Mouse (Mus musculus): ENCODE results near the gene Rps18. TPM values are rescaled to one million over a fixed set of nuclear protein-coding genes. Genes with fewer than 3 reads are reported as not detected.
A peak's percentile ranks its signal among the peaks of the same experiment; 100 is the strongest.

The Rps18 gene
- polyA plus RNA-seq, 1 experiment from 2014 or later = 2,014 TPM

DNA sequence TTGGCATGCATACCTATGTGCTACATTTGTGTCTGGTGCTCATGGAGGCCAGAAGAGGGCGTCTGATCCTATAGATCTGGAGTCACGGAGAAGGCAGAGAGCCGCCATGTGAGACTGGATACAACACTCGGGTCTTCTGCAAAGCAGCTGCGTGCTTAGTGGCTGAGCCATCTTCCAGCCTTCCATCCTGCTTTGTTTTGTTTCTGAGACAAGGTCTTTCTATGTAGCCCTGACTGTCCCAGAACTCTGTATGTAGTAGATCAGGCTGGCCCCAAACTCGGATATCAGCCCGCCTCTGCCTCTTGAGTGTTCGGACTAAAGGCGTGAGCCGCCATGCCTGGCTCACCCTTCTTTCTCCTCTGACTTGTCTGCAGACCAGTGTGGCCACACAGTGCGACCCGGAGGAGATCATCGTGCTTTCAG is 40.8 kb downstream of the Rps18 start:
- H3K9ac ChIP-seq (ENCODE audit: low read depth, low read length) = peak overlapping the region; percentile 65; the same call in 1 of the 2 replicates
- H3K36me3 ChIP-seq (ENCODE audit: control insufficient read depth, insufficient read depth, low read length) = peaks cover 42% of the 10 kb centered on the region
- H3K27ac ChIP-seq (ENCODE audit: low read depth, low read length) = no peak overlapping the region
- H3K4me2 ChIP-seq (replicated peaks; ENCODE audit: low read depth, low read length) = peak overlapping the region; percentile 57
- H3K4me1 ChIP-seq (ENCODE audit: control insufficient read depth, insufficient read depth, low read length) = peaks cover 29% of the 10 kb centered on the region
- H3K27me3 ChIP-seq (ENCODE audit: control insufficient read depth, insufficient read depth, low read length) = no peaks in the 10 kb centered on the region
- H3K9me3 ChIP-seq (ENCODE audit: control insufficient read depth, low read length) = no peaks in the 10 kb centered on the region
- 79% methylated on average over 13 of the region's 13 CpGs for WGBS
- H3K4me3 ChIP-seq (ENCODE audit: low read length) = peak overlapping the region; percentile 61; the same call in 1 of the 2 replicates
- no peak for ATAC-seq (ENCODE audit: low FRiP score, low TSS enrichment)

DNA sequence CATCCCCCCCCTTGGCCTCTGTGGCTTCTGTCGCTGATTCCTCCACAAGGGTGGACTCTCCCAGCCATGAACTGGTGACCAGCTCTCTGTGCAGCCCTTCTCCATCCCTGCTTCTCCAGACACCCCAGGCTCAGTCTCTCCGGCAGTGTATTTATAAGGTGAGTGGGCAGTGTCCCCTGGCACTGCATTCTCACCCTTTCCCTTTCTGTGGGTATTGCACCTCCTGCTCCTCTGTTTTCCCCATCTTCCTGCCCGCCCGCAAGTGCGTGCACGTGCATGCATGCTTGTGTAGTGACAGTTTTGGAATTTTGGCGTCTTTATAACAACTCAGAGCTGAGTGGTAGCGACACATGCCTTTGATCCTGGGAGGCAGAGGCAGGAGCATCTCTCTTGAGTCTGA is 41.9 kb downstream of the Rps18 start:
- Histone ChIP-seq H3K27ac (ENCODE audit: low read depth, low read length) (no peak overlapping the region), H3K4me3 (ENCODE audit: low read length) (no peak overlapping the region), H3K9me3 (ENCODE audit: control insufficient read depth, low read length) (no peaks in the 10 kb centered on the region), H3K4me1 (ENCODE audit: control insufficient read depth, insufficient read depth, low read length) (peaks cover 24% of the 10 kb centered on the region), H3K4me2 (replicated peaks; ENCODE audit: low read depth, low read length) (no peak overlapping the region), H3K27me3 (ENCODE audit: control insufficient read depth, insufficient read depth, low read length) (no peaks in the 10 kb centered on the region), H3K36me3 (ENCODE audit: control insufficient read depth, insufficient read depth, low read length) (peaks cover 42% of the 10 kb centered on the region), H3K9ac (ENCODE audit: low read depth, low read length) (no peak overlapping the region)
- ATAC-seq (ENCODE audit: low FRiP score, low TSS enrichment) = no peak
- WGBS = 95% methylated on average over 8 of the region's 8 CpGs

DNA sequence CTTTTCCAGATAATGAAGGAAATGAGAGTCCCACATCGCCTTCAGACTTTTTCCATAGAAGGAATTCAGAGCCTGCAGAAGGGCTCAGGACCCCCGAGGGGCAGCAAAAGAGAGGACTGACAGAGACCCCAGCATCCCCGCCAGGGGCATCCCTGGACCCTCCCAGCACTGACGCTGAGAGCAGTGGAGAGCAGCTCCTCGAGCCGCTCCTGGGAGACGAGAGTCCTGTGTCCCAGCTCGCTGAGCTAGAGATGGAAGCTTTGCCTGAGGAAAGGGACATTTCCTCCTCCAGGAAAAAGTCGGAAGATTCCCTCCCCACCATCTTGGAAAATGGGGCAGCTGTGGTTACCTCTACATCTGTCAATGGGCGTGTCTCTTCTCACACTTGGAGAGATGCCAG is 42.5 kb downstream of the Rps18 start:
- ATAC-seq (ENCODE audit: low FRiP score, low TSS enrichment) = no peak
- no peaks in the 10 kb centered on the region for H3K27me3 ChIP-seq (ENCODE audit: control insufficient read depth, insufficient read depth, low read length)
- peaks cover 23% of the 10 kb centered on the region for H3K4me1 ChIP-seq (ENCODE audit: control insufficient read depth, insufficient read depth, low read length)
- H3K9ac ChIP-seq (ENCODE audit: low read depth, low read length) = no peak overlapping the region
- H3K4me2 ChIP-seq (replicated peaks; ENCODE audit: low read depth, low read length) = no peak overlapping the region
- H3K36me3 ChIP-seq (ENCODE audit: control insufficient read depth, insufficient read depth, low read length) = peaks cover 42% of the 10 kb centered on the region
- H3K27ac ChIP-seq (ENCODE audit: low read depth, low read length) = no peak overlapping the region
- H3K4me3 ChIP-seq (ENCODE audit: low read length) = no peak overlapping the region
- 91% methylated on average over 10 of the region's 10 CpGs for WGBS
- no peaks in the 10 kb centered on the region for H3K9me3 ChIP-seq (ENCODE audit: control insufficient read depth, low read length)

DNA sequence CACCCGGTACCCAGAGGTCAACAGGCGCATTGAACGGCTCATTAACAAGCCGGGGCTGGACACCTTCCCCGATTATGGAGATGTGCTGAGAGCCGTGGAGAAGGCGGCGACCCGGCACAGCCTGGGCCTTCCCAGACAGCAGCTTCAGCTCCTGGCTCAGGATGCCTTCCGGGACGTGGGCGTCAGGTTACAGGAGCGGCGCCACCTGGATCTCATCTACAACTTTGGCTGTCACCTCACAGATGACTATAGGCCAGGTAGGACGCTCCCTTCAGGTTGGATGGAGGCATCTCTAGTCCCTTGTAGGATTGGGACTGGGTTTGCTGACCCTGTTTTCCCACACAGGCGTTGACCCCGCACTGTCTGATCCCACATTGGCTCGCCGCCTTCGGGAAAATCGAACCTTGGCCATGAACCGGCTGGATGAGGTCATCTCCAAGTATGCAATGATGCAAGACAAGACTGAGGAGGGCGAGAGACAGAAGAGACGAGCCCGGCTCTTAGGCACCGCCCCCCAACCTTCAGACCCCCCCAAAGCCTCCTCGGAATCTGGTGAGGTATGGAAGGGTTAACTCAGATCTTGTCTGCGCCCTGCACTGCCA is 43.9 kb downstream of the Rps18 start:
- Histone ChIP-seq H3K4me1 (ENCODE audit: control insufficient read depth, insufficient read depth, low read length) (peaks cover 23% of the 10 kb centered on the region), H3K9ac (ENCODE audit: low read depth, low read length) (peak overlapping the region; percentile 23; the same call in 1 of the 2 replicates), H3K9me3 (ENCODE audit: control insufficient read depth, low read length) (no peaks in the 10 kb centered on the region), H3K4me3 (ENCODE audit: low read length) (peak overlapping the region; percentile 13; the same call in 1 of the 2 replicates), H3K36me3 (ENCODE audit: control insufficient read depth, insufficient read depth, low read length) (peaks cover 42% of the 10 kb centered on the region), H3K27me3 (ENCODE audit: control insufficient read depth, insufficient read depth, low read length) (no peaks in the 10 kb centered on the region), H3K27ac (ENCODE audit: low read depth, low read length) (peak overlapping the region; percentile 30; the same call in 1 of the 2 replicates), H3K4me2 (replicated peaks; ENCODE audit: low read depth, low read length) (peak overlapping the region; percentile 24)
- WGBS = 47% methylated on average over 28 of the region's 28 CpGs
- no peak for ATAC-seq (ENCODE audit: low FRiP score, low TSS enrichment)

DNA sequence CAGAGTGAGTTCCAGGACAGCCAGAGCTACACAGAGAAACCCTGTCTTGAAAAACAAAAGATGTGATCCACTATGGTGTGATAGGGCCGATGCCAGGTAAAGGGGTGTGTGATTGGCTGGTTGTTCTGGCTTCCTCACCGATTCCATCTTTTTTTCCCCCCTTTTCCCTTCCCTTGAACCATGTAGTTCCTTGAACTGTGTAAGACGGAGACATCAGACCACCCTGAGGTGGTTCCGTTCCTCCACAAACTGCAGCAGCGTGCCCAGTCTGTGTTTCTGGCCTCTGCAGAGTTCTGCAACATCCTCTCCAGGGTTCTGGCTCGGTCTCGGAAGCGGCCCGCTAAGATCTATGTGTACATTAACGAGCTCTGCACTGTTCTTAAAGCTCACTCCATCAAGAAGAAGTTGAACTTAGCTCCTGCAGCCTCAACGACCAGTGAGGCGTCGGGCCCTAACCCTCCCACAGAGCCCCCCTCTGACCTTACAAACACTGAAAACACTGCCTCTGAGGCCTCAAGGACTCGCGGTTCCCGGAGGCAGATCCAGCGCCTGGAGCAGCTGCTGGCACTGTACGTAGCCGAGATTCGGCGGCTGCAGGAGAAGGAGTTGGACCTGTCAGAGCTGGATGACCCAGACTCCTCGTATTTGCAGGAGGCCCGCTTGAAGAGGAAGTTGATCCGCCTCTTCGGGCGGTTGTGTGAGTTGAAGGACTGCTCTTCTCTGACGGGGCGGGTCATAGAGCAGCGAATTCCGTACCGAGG is 44.6 kb downstream of the Rps18 start:
- H3K4me1 ChIP-seq (ENCODE audit: control insufficient read depth, insufficient read depth, low read length) = peaks cover 20% of the 10 kb centered on the region
- peak overlapping the region; percentile 30; the same call in 1 of the 2 replicates for H3K27ac ChIP-seq (ENCODE audit: low read depth, low read length)
- no peak overlapping the region for H3K4me3 ChIP-seq (ENCODE audit: low read length)
- no peaks in the 10 kb centered on the region for H3K9me3 ChIP-seq (ENCODE audit: control insufficient read depth, low read length)
- no peaks in the 10 kb centered on the region for H3K27me3 ChIP-seq (ENCODE audit: control insufficient read depth, insufficient read depth, low read length)
- peak overlapping the region; percentile 24 for H3K4me2 ChIP-seq (replicated peaks; ENCODE audit: low read depth, low read length)
- WGBS = 54% methylated on average over 31 of the region's 31 CpGs
- H3K9ac ChIP-seq (ENCODE audit: low read depth, low read length) = peak overlapping the region; percentile 23
- H3K36me3 ChIP-seq (ENCODE audit: control insufficient read depth, insufficient read depth, low read length) = peaks cover 42% of the 10 kb centered on the region
- ATAC-seq (ENCODE audit: low FRiP score, low TSS enrichment) = no peak

DNA sequence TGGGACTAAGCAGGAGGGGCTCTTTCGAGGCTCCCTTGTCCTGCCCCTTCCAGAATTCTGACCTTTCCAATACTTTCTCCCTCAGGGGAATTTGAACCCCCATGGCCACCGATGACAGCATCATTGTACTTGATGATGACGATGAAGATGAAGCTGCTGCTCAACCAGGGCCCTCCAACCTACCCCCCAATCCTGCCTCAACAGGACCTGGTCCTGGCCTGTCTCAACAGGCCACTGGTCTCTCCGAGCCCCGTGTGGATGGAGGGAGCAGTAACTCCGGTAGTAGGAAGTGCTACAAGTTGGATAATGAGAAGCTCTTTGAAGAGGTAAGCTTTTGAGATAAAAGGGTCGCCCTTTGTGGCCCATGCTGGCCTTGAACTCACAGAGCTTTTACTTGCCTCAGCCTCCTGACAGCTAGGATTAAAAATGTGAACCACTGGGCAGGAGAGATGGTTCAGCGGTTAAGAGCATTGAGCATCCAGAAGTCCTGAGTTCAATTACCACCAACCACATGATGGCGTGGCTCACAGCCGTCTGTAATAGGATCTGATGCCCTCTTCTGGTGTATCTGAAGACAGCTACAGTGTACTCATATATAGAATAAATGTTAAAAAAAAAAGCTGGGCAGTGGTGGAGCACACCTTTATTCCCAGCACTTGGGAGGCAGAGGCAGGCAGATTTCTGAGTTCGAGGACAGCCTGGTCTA is 45.3 kb downstream of the Rps18 start:
- peak overlapping the region; percentile 76 for H3K4me2 ChIP-seq (replicated peaks; ENCODE audit: low read depth, low read length)
- H3K27ac ChIP-seq (ENCODE audit: low read depth, low read length) = peak overlapping the region; percentile 82; the same call in 1 of the 2 replicates
- peak overlapping the region; percentile 80 for H3K4me3 ChIP-seq (ENCODE audit: low read length)
- H3K36me3 ChIP-seq (ENCODE audit: control insufficient read depth, insufficient read depth, low read length) = peaks cover 42% of the 10 kb centered on the region
- H3K4me1 ChIP-seq (ENCODE audit: control insufficient read depth, insufficient read depth, low read length) = peaks cover 20% of the 10 kb centered on the region
- peak overlapping the region; percentile 79 for H3K9ac ChIP-seq (ENCODE audit: low read depth, low read length)
- ATAC-seq (ENCODE audit: low FRiP score, low TSS enrichment) = no peak
- H3K9me3 ChIP-seq (ENCODE audit: control insufficient read depth, low read length) = no peaks in the 10 kb centered on the region
- H3K27me3 ChIP-seq (ENCODE audit: control insufficient read depth, insufficient read depth, low read length) = no peaks in the 10 kb centered on the region
- 48% methylated on average over 11 of the region's 11 CpGs for WGBS

DNA sequence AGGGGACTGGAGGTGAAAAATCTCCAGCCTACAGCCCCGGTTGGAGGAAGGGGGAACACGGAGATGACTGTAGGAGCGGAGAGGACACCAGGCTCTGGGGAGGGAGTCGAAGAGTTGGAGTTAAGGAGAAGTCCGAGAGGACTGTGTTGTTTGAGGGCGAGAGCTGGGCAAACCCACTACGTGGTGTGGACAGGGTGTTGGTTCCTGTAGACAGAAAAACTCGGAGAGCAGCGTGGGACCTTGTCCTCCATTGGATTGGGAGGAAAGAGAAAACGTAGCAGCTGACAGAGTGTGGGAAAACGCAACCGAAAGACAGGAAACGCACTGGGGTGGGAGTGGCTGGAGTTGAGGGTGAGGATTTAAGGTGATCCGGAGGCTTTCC is 45.9 kb downstream of the Rps18 start:
- peak overlapping the region; percentile 80 for H3K4me3 ChIP-seq (ENCODE audit: low read length)
- H3K9me3 ChIP-seq (ENCODE audit: control insufficient read depth, low read length) = no peaks in the 10 kb centered on the region
- peaks cover 38% of the 10 kb centered on the region for H3K36me3 ChIP-seq (ENCODE audit: control insufficient read depth, insufficient read depth, low read length)
- peak overlapping the region; percentile 79 for H3K9ac ChIP-seq (ENCODE audit: low read depth, low read length)
- peak overlapping the region; percentile 82 for H3K27ac ChIP-seq (ENCODE audit: low read depth, low read length)
- peaks cover 17% of the 10 kb centered on the region for H3K4me1 ChIP-seq (ENCODE audit: control insufficient read depth, insufficient read depth, low read length)
- peak; percentile 3; the same call in 1 of the 2 replicates for ATAC-seq (ENCODE audit: low FRiP score, low TSS enrichment)
- H3K4me2 ChIP-seq (replicated peaks; ENCODE audit: low read depth, low read length) = peak overlapping the region; percentile 76
- 0% methylated on average over 14 of the region's 14 CpGs for WGBS
- no peaks in the 10 kb centered on the region for H3K27me3 ChIP-seq (ENCODE audit: control insufficient read depth, insufficient read depth, low read length)

DNA sequence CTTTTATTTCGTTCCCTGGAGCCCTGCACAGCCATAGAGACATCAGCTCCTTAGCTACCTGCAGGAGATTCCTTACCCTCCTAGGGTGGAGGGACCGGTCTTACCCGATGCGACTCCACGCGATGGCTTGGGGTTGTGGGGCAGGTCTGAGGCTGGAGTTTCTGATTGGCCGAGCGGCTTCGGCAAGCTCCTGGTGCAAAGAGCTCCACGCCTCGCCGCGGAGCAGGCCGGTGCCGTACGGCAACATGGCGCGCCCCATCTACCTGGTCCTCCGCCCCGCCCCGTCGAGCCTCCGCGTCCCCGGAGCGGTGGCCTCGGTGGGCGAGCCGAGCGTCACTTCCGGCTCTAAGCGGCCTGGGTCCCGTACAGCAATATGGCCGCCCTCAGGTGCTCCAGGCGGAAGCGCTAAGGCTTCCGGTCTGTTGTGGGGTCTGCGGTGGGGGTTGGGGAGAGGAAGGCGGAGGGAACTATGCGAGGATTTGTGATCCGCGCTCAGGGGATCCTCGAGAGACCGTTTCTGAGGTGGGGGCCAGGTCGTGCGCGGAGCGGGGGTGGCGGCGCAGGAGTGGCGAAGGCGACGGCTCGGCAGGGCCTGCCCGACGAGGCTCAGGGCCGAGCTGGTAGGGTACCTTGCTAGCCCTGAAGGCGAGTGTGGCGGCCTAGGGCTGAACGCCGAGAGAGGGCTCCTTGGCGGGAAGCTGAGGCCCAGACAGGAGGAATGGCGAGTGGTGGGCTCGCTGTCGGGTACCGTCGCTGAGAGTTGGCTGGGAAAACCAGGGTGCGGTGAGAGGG is 46.5 kb downstream of the Rps18 start, which contains the start of gene Daxx:
Gene Daxx, plus strand, starts transcription at position 338 of the 792 bp plus-strand sequence.
- WGBS = under 1% methylated on average over 68 of the region's 68 CpGs
- H3K4me1 ChIP-seq (ENCODE audit: control insufficient read depth, insufficient read depth, low read length) = peaks cover 17% of the 10 kb centered on the region
- peak; percentile 96 for ATAC-seq (ENCODE audit: low FRiP score, low TSS enrichment)
- peak within 1 kb of the TSS; percentile 79 for H3K9ac ChIP-seq (ENCODE audit: low read depth, low read length)
- peak within 1 kb of the TSS; percentile 99 for H3K4me2 ChIP-seq (replicated peaks; ENCODE audit: low read depth, low read length)
- peak within 1 kb of the TSS; percentile 80 for H3K4me3 ChIP-seq (ENCODE audit: low read length)
- no peaks in the 10 kb centered on the region for H3K27me3 ChIP-seq (ENCODE audit: control insufficient read depth, insufficient read depth, low read length)
- H3K36me3 ChIP-seq (ENCODE audit: control insufficient read depth, insufficient read depth, low read length) = peaks cover 34% of the 10 kb centered on the region
- H3K27ac ChIP-seq (ENCODE audit: low read depth, low read length) = peak within 1 kb of the TSS; percentile 89
- H3K9me3 ChIP-seq (ENCODE audit: control insufficient read depth, low read length) = no peaks in the 10 kb centered on the region
